Mouse (Mus musculus) stomach, postnatal 0 days (tissue): ENCODE data around the gene Ndufs8. TPM values are rescaled to one million over a fixed set of nuclear protein-coding genes. Genes with fewer than 3 reads are reported as not detected.
"Not testable (repeated sequence)": the region's sequence is repeated elsewhere in the genome, so short reads cannot be mapped to it uniquely, and the experiment has no call there.

Experiments
- ATAC-seq: fragments of 200-750 bp; cut with Nextera tagmentation; 2 replicates; pipeline ENCODE4 v1.8.0; 2017; ENCODE audit not compliant: low FRiP score, low TSS enrichment
- DNase-seq: peaks from one replicate; pipeline ENCODE4 v3.0.0-alpha.2; 2016; ENCODE audit warnings: low spot score
- H3K27ac ChIP-seq: fragments of 300-500 bp; sonication (generic); replicated peaks from 2 replicates; pipeline ENCODE4 v1.5.1; 2014; ENCODE audit warnings: mild to moderate bottlenecking, control low read depth
- H3K27me3 ChIP-seq: fragments of 300-500 bp; sonication (generic); 2 replicates; pipeline ENCODE4 v1.6.1; 2014; ENCODE audit warnings: low read length; ENCODE audit not compliant: control insufficient read depth, insufficient read depth
- H3K36me3 ChIP-seq: fragments of 300-500 bp; sonication (generic); 2 replicates; pipeline ENCODE4 v1.6.1; 2014; ENCODE audit warnings: low read length, mixed read lengths; ENCODE audit not compliant: control insufficient read depth, insufficient read depth
- H3K4me1 ChIP-seq: fragments of 300-500 bp; sonication (generic); replicated peaks from 2 replicates; pipeline ENCODE4 v1.6.1; 2014; ENCODE audit warnings: antibody characterized with exemption; ENCODE audit not compliant: control insufficient read depth, insufficient read depth
- H3K4me2 ChIP-seq: fragments of 300-500 bp; sonication (generic); replicated peaks from 2 replicates; pipeline ENCODE4 v1.6.1; 2014; ENCODE audit warnings: low read depth, mild to moderate bottlenecking, control low read depth, moderate library complexity
- H3K4me3 ChIP-seq: fragments of 300-500 bp; sonication (generic); 2 replicates; pipeline ENCODE4 v1.5.1; 2014; ENCODE audit warnings: low read depth, low read length, control low read depth
- H3K9ac ChIP-seq: fragments of 300-500 bp; sonication (generic); 2 replicates; pipeline ENCODE4 v1.6.1; 2014; ENCODE audit warnings: mild to moderate bottlenecking, low read length, control low read depth, mixed read lengths
- H3K9me3 ChIP-seq: fragments of 300-500 bp; sonication (generic); 2 replicates; pipeline ENCODE4 v1.6.1; 2016; ENCODE audit warnings: low read length; ENCODE audit not compliant: control insufficient read depth
- CTCF ChIP-seq: IDR thresholded peaks from 2 replicates; pipeline ENCODE4 v1.5.1; 2016; ENCODE audit warnings: antibody characterized with exemption, low read depth, mild to moderate bottlenecking, moderate library complexity
- EP300 ChIP-seq: optimal IDR thresholded peaks from 2 replicates; pipeline ENCODE3; 2016; ENCODE audit warnings: antibody characterized with exemption
- WGBS: fragments of 180-500 bp; shearing (Covaris S2); extraction: QIAGEN DNeasy Blood & Tissue Kit; methylation state at CpG from one replicate; pipeline ENCODE4 v1.1.7; 2014; 5-methylcytosine and 5-hydroxymethylcytosine counted together
- polyA plus RNA-seq: library from polyadenylated mRNA; unstranded; fragments of >200 nt; fragmentation: Nextera tagmentation; extraction: Ambion mirVana; gene quantifications from 2 replicates; pipeline ENCODE4 v1.2.1, GENCODE M21; 2015

The Ndufs8 gene
- polyA plus RNA-seq, result 277 and 284 TPM in 2 replicates

DNA sequence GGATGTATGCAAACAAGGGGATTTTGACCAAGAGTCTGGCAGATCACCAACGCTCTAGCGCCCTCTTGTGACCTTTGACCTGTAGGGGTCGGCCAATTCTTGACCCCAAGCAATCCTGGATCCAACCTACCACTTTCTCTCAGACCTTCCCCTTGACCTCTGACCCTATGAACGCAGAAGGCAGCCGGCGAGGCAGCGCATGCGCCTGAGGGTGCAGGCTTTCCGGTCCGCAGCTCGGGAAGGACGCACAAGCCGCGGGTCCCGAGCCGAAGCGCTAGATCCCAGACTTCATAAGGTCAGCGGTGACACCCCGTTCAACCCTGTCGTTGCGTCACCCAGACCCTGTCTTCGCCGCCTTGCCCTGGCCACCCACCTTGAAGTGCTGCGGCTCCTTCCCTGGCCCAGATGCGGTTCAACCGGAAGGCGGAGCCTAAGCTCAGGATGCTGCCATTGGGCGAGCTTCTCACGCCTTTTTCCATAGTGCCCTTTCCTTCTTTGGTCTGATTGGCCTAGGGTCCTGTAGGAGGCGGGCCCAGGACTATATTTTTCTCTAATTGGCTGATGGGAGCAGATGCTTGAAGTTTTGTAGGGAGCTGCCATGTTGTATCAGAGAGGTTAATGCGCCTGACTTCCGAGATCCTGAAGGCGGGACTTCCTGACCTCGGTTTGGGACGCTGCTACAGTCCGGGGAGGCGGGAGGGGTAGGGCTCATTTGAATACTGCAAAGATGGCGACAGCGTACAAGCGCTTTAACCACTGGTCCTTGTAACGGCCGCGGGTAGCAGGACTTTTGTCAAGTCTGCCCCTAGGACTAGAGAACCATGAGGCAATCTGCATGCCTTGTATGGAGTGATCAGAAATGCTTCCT, at the start of gene Ndufs8:
TSS of gene Ndufs8 (minus strand) at position 438 of the 868 bp plus-strand sequence.
- Histone ChIP-seq H3K9ac (peak within 1 kb of the TSS; percentile 64), H3K4me3 (peak within 1 kb of the TSS; percentile 70), H3K4me2 (peak within 1 kb of the TSS; percentile 72), H3K4me1 (peaks cover 5% of the 10 kb centered on the region), H3K27ac (peak within 1 kb of the TSS; percentile 85), H3K36me3 (peaks cover 14% of the 10 kb centered on the region), H3K9me3 (no peaks in the 10 kb centered on the region), H3K27me3 (no peaks in the 10 kb centered on the region)
- ATAC-seq (peak; percentile 97), DNase-seq (peak; percentile 93)
- under 1% methylated on average over 41 of the region's 43 CpGs for WGBS
- peak; percentile 40; the same call in 1 of the 2 replicates for TF ChIP-seq CTCF
- TF ChIP-seq EP300, result no peak

DNA sequence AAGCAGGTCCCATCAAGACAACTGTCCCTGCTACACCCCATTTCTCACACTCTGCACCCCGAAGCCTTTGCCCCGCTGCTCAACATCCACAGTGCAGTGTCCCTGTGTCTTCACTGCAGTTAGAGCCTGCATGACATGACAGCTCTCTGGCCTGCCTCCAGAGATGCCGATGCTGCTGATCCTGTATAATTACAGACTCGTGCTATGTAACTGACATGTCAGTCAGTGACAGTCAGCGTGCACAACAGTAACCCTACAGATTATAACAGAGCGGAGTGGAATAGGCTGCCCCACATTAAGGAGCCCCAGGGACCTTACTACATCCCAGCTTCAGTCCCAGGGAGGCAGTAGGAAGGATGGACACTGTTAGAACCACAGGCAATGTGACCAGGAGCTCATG, 49.2 kb upstream of the Ndufs8 start:
- not testable (repeated sequence) for H3K4me1 ChIP-seq, H3K36me3 ChIP-seq, H3K4me3 ChIP-seq, ATAC-seq, H3K4me2 ChIP-seq, H3K9me3 ChIP-seq, H3K27me3 ChIP-seq, DNase-seq, H3K27ac ChIP-seq, H3K9ac ChIP-seq
- 66% methylated on average over 6 of the region's 6 CpGs for WGBS

GRCm38 (mm10) chr19:3960211-3960610, 47.6 kb upstream of the Ndufs8 start:
- Histone ChIP-seq H3K27me3 (no peaks in the 10 kb centered on the region), H3K9me3 (no peaks in the 10 kb centered on the region), H3K27ac (no peak overlapping the region), H3K4me2 (no peak overlapping the region), H3K36me3 (no peaks in the 10 kb centered on the region), H3K9ac (no peak overlapping the region), H3K4me3 (no peak overlapping the region), H3K4me1 (no peaks in the 10 kb centered on the region)
- no peak for TF ChIP-seq CTCF
- TF ChIP-seq EP300, result no peak
- DNase-seq (no peak), ATAC-seq (no peak)
- WGBS, result 67% methylated on average over 5 of the region's 5 CpGs

GRCm38 (mm10) chr19:3959030-3959429, 46.5 kb upstream of the Ndufs8 start:
- ATAC-seq (no peak), DNase-seq (no peak)
- Histone ChIP-seq H3K36me3 (no peaks in the 10 kb centered on the region), H3K9me3 (no peaks in the 10 kb centered on the region), H3K4me2 (no peak overlapping the region), H3K4me1 (no peaks in the 10 kb centered on the region), H3K27ac (no peak overlapping the region), H3K27me3 (no peaks in the 10 kb centered on the region), H3K9ac (no peak overlapping the region), H3K4me3 (no peak overlapping the region)
- TF ChIP-seq EP300 (no peak), CTCF (no peak)

- Histone ChIP-seq H3K27me3 (no peaks in the 10 kb centered on the region), H3K9me3 (no peaks in the 10 kb centered on the region), H3K4me3 (no peak within 1 kb of the TSS), H3K4me2 (no peak within 1 kb of the TSS), H3K4me1 (no peaks in the 10 kb centered on the region), H3K36me3 (no peaks in the 10 kb centered on the region), H3K27ac (no peak within 1 kb of the TSS), H3K9ac (no peak within 1 kb of the TSS)
- TF ChIP-seq CTCF (no peak), EP300 (no peak)
- ATAC-seq (no peak), DNase-seq (no peak)
- WGBS, result 58% methylated on average over 4 of the region's 4 CpGs
Observed at GRCm38 (mm10) chr19:3958470-3958869, 45.9 kb upstream of the Ndufs8 start, which contains the start of gene Aldh3b3. Aldh3b3 (plus strand) TSS chr19:3958645.

DNA sequence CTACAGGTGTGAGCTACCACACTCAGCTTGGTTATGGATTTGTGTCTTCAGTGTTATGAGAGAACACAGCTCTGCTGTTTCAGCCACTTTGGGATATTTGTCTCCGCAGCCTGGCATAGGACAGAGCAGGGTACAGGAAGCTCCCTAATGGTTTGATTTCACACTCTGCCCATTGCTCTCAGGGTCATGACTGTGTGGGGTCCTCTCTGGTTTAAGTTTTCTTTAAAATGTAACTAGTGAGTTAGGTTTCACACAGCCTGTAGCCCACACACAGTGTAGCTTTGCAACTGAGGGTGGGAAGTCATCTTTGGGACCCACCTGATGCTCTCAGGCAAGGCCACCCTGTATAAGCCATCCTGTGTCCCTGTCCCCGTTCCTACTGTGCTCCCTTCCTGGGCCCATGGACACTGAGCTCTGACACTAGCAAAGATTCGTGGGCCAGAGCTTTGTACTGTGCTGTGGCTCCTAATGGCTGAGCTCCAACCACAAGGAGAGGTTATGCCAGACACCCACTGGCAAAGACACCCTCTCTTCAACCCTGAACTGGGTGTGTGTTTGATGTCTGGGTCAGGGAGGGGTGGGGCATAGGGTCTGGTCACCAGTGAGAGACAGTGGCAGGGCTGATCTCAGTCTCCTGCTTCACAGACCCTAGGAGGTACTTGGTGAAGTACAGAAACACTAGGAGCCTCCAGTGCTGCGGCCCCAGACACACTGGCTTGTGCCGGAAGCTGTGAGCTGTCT, 44.9 kb upstream of the Ndufs8 start:
- WGBS, result 78% methylated on average over 5 of the region's 5 CpGs
- H3K4me3 ChIP-seq, H3K36me3 ChIP-seq, H3K27me3 ChIP-seq, H3K4me1 ChIP-seq, H3K4me2 ChIP-seq, H3K27ac ChIP-seq, DNase-seq, ATAC-seq, H3K9ac ChIP-seq, H3K9me3 ChIP-seq: not testable (repeated sequence)
